Mouse (Mus musculus) forebrain, embryonic 12.5 days (tissue): ENCODE measurements at regions not wholly inside any gene's neighbourhood (a gene's known extent, or its start where the extent isn't known, plus 50 kb on each side); places are given as distances from the start of the nearest gene placed in this dataset.

Experiments
- ATAC-seq: fragments of 200-750 bp; cut with Nextera tagmentation; 2 replicates; pipeline ENCODE4 v1.8.0; 2017; ENCODE audit warnings: moderate TSS enrichment; ENCODE audit not compliant: low FRiP score
- H3K27ac ChIP-seq: fragments of 300-500 bp; sonication (generic); 2 replicates; pipeline ENCODE4 v1.5.1; 2016; ENCODE audit warnings: mild to moderate bottlenecking
- H3K27me3 ChIP-seq: fragments of 300-500 bp; sonication (generic); 2 replicates; pipeline ENCODE4 v1.6.1; 2016; ENCODE audit warnings: mild to moderate bottlenecking
- H3K36me3 ChIP-seq: fragments of 300-500 bp; sonication (generic); replicated peaks from 2 replicates; pipeline ENCODE4 v1.6.1; 2016; ENCODE audit warnings: mild to moderate bottlenecking
- H3K4me1 ChIP-seq: fragments of 300-500 bp; sonication (generic); 2 replicates; pipeline ENCODE4 v1.6.1; 2016
- H3K4me2 ChIP-seq: fragments of 300-500 bp; sonication (generic); 2 replicates; pipeline ENCODE4 v1.6.1; 2016; ENCODE audit warnings: mild to moderate bottlenecking, moderate library complexity
- H3K4me3 ChIP-seq: fragments of 300-500 bp; sonication (generic); replicated peaks from 2 replicates; pipeline ENCODE4 v1.5.1; 2016; ENCODE audit warnings: mild to moderate bottlenecking
- H3K9ac ChIP-seq: fragments of 300-500 bp; sonication (generic); 2 replicates; pipeline ENCODE4 v1.6.1; 2016; ENCODE audit warnings: mild to moderate bottlenecking
- H3K9me3 ChIP-seq: fragments of 300-500 bp; sonication (generic); 2 replicates; pipeline ENCODE4 v1.6.1; 2016
- WGBS: fragments of 180-500 bp; shearing (Covaris S2); methylation state at CpG from one replicate; pipeline ENCODE4 v1.1.7; 2016; 5-methylcytosine and 5-hydroxymethylcytosine counted together

DNA sequence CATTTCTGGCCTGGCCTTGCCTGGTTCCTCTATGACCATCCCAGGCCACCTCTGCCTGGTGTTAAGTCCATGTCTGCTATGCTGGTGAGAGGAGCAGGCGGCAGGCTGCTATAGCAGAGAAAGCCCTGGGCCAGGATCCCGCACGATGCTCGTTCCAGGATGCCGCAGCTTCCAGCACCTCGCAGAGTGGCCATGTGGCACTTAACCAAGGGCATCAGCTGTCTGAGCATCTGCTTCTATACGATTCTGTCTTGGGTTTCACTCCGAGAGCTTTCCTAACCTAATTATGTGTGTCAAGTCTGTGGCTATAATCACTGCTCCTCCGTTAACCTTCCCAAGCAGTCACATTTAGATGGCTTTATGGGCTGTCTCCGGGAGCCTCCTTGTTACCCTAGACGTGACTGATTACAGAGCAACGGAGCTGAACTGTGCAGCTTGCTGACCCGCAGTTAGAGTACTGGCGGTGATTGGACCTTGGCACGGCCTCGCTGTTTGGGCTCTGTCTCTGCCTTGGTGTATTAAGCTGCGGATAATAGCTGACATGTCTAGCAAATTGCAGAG is 64.4 kb downstream of the Ackr3 start:
- Histone ChIP-seq H3K4me1 (0 out of 2 replicates have a peak, but pooled peaks cover 6% of the 10 kb centered on the region), H3K27ac (peak overlapping the region; percentile 54; the same call in 1 of the 2 replicates), H3K9me3 (no peaks in the 10 kb centered on the region), H3K4me3 (no peak overlapping the region), H3K9ac (no peak overlapping the region), H3K36me3 (no peaks in the 10 kb centered on the region), H3K4me2 (no peak overlapping the region), H3K27me3 (0 out of 2 replicates have a peak, but pooled peaks cover 7% of the 10 kb centered on the region)
- peak; percentile 75 for ATAC-seq
- WGBS: 65% methylated on average over 17 of the region's 17 CpGs

DNA sequence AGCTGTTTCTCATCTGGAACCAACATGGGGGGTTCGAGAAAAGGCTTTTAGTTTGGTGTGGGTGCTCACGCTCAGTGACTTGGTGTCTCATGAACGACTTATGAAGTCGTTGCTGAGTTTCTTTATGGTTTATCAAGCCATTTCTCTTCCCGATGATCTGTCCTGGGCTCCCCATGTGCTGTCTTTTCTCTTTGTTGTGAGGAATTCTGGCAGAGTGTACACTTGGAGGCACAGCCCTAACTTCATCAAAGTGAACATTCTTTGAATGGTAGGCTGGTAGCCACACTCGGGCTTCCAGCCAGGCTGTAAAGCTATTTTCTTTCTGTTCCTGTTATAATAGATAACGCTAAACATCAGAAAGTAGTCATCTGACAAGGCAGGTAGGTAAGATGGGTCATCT is 65.2 kb downstream of the Ackr3 start:
- H3K9me3 ChIP-seq: no peaks in the 10 kb centered on the region
- H3K27ac ChIP-seq: no peak overlapping the region
- no peak overlapping the region for H3K4me3 ChIP-seq
- H3K27me3 ChIP-seq: 0 out of 2 replicates have a peak, but pooled peaks cover 7% of the 10 kb centered on the region
- no peak for ATAC-seq
- no peaks in the 10 kb centered on the region for H3K36me3 ChIP-seq
- no peak overlapping the region for H3K9ac ChIP-seq
- H3K4me2 ChIP-seq: no peak overlapping the region
- 94% methylated on average over 7 of the region's 7 CpGs for WGBS
- 0 out of 2 replicates have a peak, but pooled peaks cover 6% of the 10 kb centered on the region for H3K4me1 ChIP-seq

DNA sequence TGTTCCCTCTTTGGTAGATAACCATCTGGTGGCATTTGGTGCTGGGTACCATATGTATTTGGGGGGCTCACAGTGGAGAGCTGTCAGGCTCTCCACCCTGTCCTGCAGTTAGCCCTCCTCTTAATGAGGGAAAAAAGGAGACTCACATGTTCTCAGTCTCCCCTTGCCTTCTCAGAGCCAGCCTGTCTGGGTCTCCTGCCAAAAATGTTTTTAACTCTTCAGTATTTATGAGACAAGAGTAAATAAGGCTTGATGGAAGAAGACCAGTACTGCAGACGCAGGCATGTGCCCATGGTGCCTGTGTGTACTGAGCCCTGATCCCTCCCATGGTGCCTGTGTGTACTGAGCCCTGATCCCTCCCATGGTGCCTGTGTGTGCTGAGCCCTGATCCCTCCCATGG is 66.1 kb downstream of the Ackr3 start:
- H3K9me3 ChIP-seq: no peaks in the 10 kb centered on the region
- no peak overlapping the region for H3K4me3 ChIP-seq
- H3K36me3 ChIP-seq: no peaks in the 10 kb centered on the region
- no peak overlapping the region for H3K4me2 ChIP-seq
- 96% methylated on average over 1 of the region's 1 CpGs for WGBS
- no peak overlapping the region for H3K27ac ChIP-seq
- no peak for ATAC-seq
- H3K4me1 ChIP-seq: 0 out of 2 replicates have a peak, but pooled peaks cover 6% of the 10 kb centered on the region
- H3K9ac ChIP-seq: no peak overlapping the region
- H3K27me3 ChIP-seq: 0 out of 2 replicates have a peak, but pooled peaks cover 7% of the 10 kb centered on the region

- Histone ChIP-seq H3K4me1 (0 out of 2 replicates have a peak, but pooled peaks cover 6% of the 10 kb centered on the region), H3K4me3 (no peak overlapping the region), H3K4me2 (no peak overlapping the region), H3K9ac (no peak overlapping the region), H3K36me3 (no peaks in the 10 kb centered on the region), H3K9me3 (no peaks in the 10 kb centered on the region), H3K27ac (no peak overlapping the region), H3K27me3 (0 out of 2 replicates have a peak, but pooled peaks cover 7% of the 10 kb centered on the region)
- 83% methylated on average over 3 of the region's 3 CpGs for whole genome bisulfite sequencing
- ATAC-seq: no peak
Measured at GRCm38 (mm10) chr1:90271326-90271725, 67.5 kb downstream of the Ackr3 start.

GRCm38 (mm10) chr1:90272411-90272810 is 68.6 kb downstream of the Ackr3 start:
- no peak for ATAC-seq
- Histone ChIP-seq H3K4me3 (no peak overlapping the region), H3K27me3 (no peaks in the 10 kb centered on the region), H3K27ac (no peak overlapping the region), H3K4me1 (0 out of 2 replicates have a peak, but pooled peaks cover 6% of the 10 kb centered on the region), H3K36me3 (no peaks in the 10 kb centered on the region), H3K9ac (no peak overlapping the region), H3K4me2 (no peak overlapping the region), H3K9me3 (no peaks in the 10 kb centered on the region)
- WGBS: 93% methylated on average over 5 of the region's 5 CpGs

DNA sequence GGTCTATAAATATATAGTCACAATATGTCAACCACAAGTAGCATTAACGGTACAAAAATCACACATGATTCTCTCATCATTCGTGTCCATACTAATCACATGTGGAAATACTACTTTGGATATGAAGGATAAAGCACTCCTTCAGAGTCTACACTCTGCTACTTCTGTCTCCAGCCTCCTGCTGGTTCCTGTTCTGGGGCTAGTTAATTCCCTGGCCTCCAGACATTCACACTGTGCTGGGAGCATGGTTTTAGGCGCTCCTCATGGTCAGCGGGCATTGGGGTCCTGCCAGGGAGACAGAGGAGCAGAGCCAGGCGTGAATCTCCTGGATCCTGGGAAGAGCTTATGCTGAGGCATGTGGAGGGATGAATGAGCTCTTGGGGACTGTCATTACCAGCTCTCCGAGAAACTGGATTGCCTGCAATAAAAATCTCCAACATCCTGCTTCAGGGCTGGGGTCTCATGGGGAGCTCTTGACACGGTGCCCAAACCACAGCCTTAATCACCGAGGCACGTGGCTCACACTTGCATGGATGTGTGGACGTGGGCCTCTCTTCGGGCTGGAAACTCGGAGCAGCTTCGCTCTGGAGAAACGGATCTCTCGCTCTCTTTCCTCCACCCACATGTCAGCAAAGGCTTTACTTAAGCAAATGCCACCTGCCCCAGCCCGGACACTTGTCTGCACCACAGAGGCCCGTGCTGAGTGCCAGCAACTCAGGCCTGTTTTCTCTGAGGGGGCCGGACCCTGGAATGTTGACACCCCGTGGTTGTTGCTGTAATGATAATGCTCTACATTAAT is 69.2 kb downstream of the Ackr3 start:
- H3K4me2 ChIP-seq: no peak overlapping the region
- no peaks in the 10 kb centered on the region for H3K9me3 ChIP-seq
- no peak overlapping the region for H3K27ac ChIP-seq
- no peak overlapping the region for H3K9ac ChIP-seq
- H3K27me3 ChIP-seq: no peaks in the 10 kb centered on the region
- H3K36me3 ChIP-seq: no peaks in the 10 kb centered on the region
- H3K4me3 ChIP-seq: no peak overlapping the region
- no peak for ATAC-seq
- H3K4me1 ChIP-seq: 0 out of 2 replicates have a peak, but pooled peaks cover 6% of the 10 kb centered on the region
- WGBS: 87% methylated on average over 19 of the region's 19 CpGs

- Histone ChIP-seq H3K27me3 (no peaks in the 10 kb centered on the region), H3K9me3 (no peaks in the 10 kb centered on the region), H3K27ac (no peak overlapping the region), H3K4me2 (no peak overlapping the region), H3K4me3 (no peak overlapping the region), H3K9ac (no peak overlapping the region), H3K36me3 (no peaks in the 10 kb centered on the region), H3K4me1 (0 out of 2 replicates have a peak, but pooled peaks cover 2% of the 10 kb centered on the region)
- no peak for ATAC-seq
Measured at GRCm38 (mm10) chr1:90273629-90273928, 69.8 kb downstream of the Ackr3 start.

- H3K4me2 ChIP-seq: no peak overlapping the region
- no peak overlapping the region for H3K27ac ChIP-seq
- H3K4me3 ChIP-seq: no peak overlapping the region
- WGBS: 92% methylated on average over 9 of the region's 9 CpGs
- H3K27me3 ChIP-seq: no peaks in the 10 kb centered on the region
- ATAC-seq: no peak
- no peaks in the 10 kb centered on the region; the same call in 1 of the 2 replicates for H3K4me1 ChIP-seq
- no peaks in the 10 kb centered on the region for H3K36me3 ChIP-seq
- H3K9me3 ChIP-seq: no peaks in the 10 kb centered on the region
- H3K9ac ChIP-seq: no peak overlapping the region
Measured at GRCm38 (mm10) chr1:90274968-90275651, 71.3 kb downstream of the Ackr3 start.

GRCm38 (mm10) chr1:90275786-90276520 is 72.2 kb downstream of the Ackr3 start:
- H3K4me1 ChIP-seq: no peaks in the 10 kb centered on the region; the same call in 1 of the 2 replicates
- no peak overlapping the region for H3K9ac ChIP-seq
- no peaks in the 10 kb centered on the region for H3K9me3 ChIP-seq
- no peak overlapping the region for H3K4me2 ChIP-seq
- no peak for ATAC-seq
- H3K27me3 ChIP-seq: no peaks in the 10 kb centered on the region
- H3K4me3 ChIP-seq: no peak overlapping the region
- no peak overlapping the region for H3K27ac ChIP-seq
- whole genome bisulfite sequencing: 90% methylated on average over 16 of the region's 16 CpGs
- H3K36me3 ChIP-seq: no peaks in the 10 kb centered on the region

- Histone ChIP-seq H3K4me3 (no peak overlapping the region), H3K9me3 (0 out of 2 replicates have a peak, but pooled peaks cover 4% of the 10 kb centered on the region), H3K9ac (no peak overlapping the region), H3K27ac (no peak overlapping the region), H3K4me2 (no peak overlapping the region), H3K36me3 (no peaks in the 10 kb centered on the region), H3K4me1 (peaks cover 3% of the 10 kb centered on the region; the same call in 1 of the 2 replicates), H3K27me3 (no peaks in the 10 kb centered on the region)
- WGBS: 91% methylated on average over 18 of the region's 18 CpGs
- no peak for ATAC-seq
Measured at GRCm38 (mm10) chr1:90277486-90278255, 73.9 kb downstream of the Ackr3 start.

- no peaks in the 10 kb centered on the region for H3K27me3 ChIP-seq
- ATAC-seq: no peak
- H3K4me2 ChIP-seq: no peak overlapping the region
- 0 out of 2 replicates have a peak, but pooled peaks cover 4% of the 10 kb centered on the region for H3K9me3 ChIP-seq
- H3K36me3 ChIP-seq: no peaks in the 10 kb centered on the region
- H3K4me3 ChIP-seq: no peak overlapping the region
- no peak overlapping the region for H3K9ac ChIP-seq
- WGBS: 74% methylated on average over 20 of the region's 20 CpGs
- H3K27ac ChIP-seq: no peak overlapping the region
- peaks cover 15% of the 10 kb centered on the region for H3K4me1 ChIP-seq
Measured at GRCm38 (mm10) chr1:90279066-90279839, 75.5 kb downstream of the Ackr3 start.
